In the genomic region with DNA sequence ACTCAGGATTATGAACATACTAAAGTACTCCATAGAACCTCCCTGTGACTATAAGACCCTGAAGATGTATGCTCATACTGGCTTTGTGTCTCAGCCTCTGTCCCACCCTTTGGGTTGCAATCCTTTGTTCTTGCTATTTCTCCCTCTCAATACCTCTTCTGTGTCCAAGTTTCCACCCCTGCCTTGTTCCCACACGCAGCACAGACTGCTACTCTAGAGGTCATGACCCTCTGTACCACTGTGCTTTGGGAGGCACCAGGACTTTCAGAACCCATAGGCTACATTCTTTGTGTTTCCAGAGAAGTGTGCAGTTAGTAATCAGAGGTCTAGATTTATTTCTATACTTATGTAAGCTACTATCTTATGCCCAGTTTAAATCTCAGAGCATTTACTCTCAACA, we compare ENCODE assay signal across 12 mouse cellular contexts.
"Had no signal": no experiment of that assay in that cellular context is flagged by ENCODE, and none has a peak within 500 bp of the region (broad histone marks: within the 10 kb centered on the region; RNA-seq: fewer than 3 reads in every experiment).

No protein-coding gene starts in this region.

- H3K27me3 ChIP-seq: limb, embryonic 15.5 days; liver, embryonic 12.5 days; lung, embryonic 15.5 days; megakaryocyte, embryonic 14.5 days; neural tube, embryonic 13.5 days had no signal

- ATAC-seq: liver, embryonic 12.5 days had no signal

- H3K9me3 ChIP-seq: limb, embryonic 15.5 days; liver, embryonic 12.5 days; lung, embryonic 15.5 days; megakaryocyte, embryonic 14.5 days; neural tube, embryonic 13.5 days had no signal

- H3K36me3 ChIP-seq: limb, embryonic 15.5 days; liver, embryonic 12.5 days; lung, embryonic 15.5 days; neural tube, embryonic 13.5 days had no signal

- H3K4me2 ChIP-seq: limb, embryonic 15.5 days; liver, embryonic 12.5 days; lung, embryonic 15.5 days; neural tube, embryonic 13.5 days had no signal

- H3K9ac ChIP-seq: limb, embryonic 15.5 days; liver, embryonic 12.5 days; lung, embryonic 15.5 days; neural tube, embryonic 13.5 days had no signal

- DNase-seq: kidney, adult 18-20 months; kidney, postnatal 25 days; lung, postnatal 14 days; right cerebral cortex, postnatal 14 days; thymus, postnatal 36 days had no signal

- H3K4me1 ChIP-seq: liver, embryonic 12.5 days; megakaryocyte, embryonic 14.5 days had no signal

- H3K27ac ChIP-seq: limb, embryonic 15.5 days; liver, embryonic 12.5 days; lung, embryonic 15.5 days; macrophage; neural tube, embryonic 13.5 days had no signal

- H3K4me3 ChIP-seq: limb, embryonic 15.5 days; liver, embryonic 12.5 days; lung, embryonic 15.5 days; megakaryocyte, embryonic 14.5 days; myocyte; neural tube, embryonic 13.5 days had no signal
